Mouse (Mus musculus) cortical plate, adult 2 months (tissue): ENCODE data around the gene Eno3. TPM values are rescaled to one million over a fixed set of nuclear protein-coding genes. Genes with fewer than 3 reads are reported as not detected.

ENCODE experiments used
- H3K27ac ChIP-seq: fragments of 200-500 bp; 2 replicates; pipeline ENCODE4 v1.5.1; 2012; ENCODE audit warnings: low read length, control low read depth, inconsistent platforms; ENCODE audit not compliant: insufficient read depth
- H3K4me1 ChIP-seq: fragments of 200-500 bp; 2 replicates; pipeline ENCODE4 v1.6.1; 2011; ENCODE audit warnings: low read length; ENCODE audit not compliant: control insufficient read depth, insufficient read depth
- H3K4me3 ChIP-seq: fragments of 200-500 bp; 2 replicates; pipeline ENCODE4 v1.5.1; 2011; ENCODE audit warnings: mild to moderate bottlenecking, low read length, control low read depth; ENCODE audit not compliant: insufficient read depth
- CTCF ChIP-seq: fragments of 200-500 bp; IDR thresholded peaks from 2 replicates; pipeline ENCODE4 v1.5.1; 2011; ENCODE audit warnings: mild to moderate bottlenecking, control low read depth, low read length; ENCODE audit not compliant: insufficient read depth; ENCODE audit errors: extremely low read depth
- POLR2A ChIP-seq: fragments of 200-500 bp; IDR thresholded peaks from 2 replicates; pipeline ENCODE4 v1.6.1; 2011; ENCODE audit warnings: mild to moderate bottlenecking, low read length, control low read depth; ENCODE audit not compliant: insufficient read depth; ENCODE audit errors: extremely low read depth
- polyA plus RNA-seq: library from polyadenylated mRNA; depleted of rRNA; stranded (reverse); fragments of >200 nt; gene quantifications from 2 replicates; pipeline ENCODE4 v1.2.3, GENCODE M21; 2012; rRNA removed

The Eno3 gene
- 26.4 and 26.6 TPM in 2 replicates for polyA plus RNA-seq

DNA sequence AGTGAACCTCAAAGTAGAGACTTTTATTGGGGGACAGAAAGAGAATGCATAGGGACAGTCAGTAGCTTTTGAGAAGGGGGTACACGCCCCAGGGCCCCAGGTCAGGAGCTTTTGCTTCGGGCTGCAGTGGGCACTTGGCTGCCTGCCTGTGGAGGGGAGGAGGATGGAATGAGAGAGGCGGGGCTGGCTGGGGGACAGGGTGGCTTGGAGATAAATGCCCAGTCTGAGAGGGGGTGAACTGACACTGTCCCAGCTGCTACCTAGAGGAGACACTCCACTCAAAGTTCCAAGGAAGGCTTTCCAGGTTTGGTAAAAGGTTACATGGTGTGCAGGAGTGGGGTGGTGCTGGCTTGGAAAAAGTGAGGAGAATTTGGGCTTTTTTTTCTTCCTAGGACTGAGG lies at the start of gene Eno3:
TSS of gene Eno3 (plus strand) at position 239 of the 400 bp plus-strand sequence.
- Histone ChIP-seq H3K4me3 (peak within 1 kb of the TSS; percentile 100; the same call in 1 of the 2 replicates), H3K4me1 (0 out of 2 replicates have a peak, but pooled peaks cover 1% of the 10 kb centered on the region), H3K27ac (no peak within 1 kb of the TSS)
- TF ChIP-seq CTCF (no peak), POLR2A (no peak)

DNA sequence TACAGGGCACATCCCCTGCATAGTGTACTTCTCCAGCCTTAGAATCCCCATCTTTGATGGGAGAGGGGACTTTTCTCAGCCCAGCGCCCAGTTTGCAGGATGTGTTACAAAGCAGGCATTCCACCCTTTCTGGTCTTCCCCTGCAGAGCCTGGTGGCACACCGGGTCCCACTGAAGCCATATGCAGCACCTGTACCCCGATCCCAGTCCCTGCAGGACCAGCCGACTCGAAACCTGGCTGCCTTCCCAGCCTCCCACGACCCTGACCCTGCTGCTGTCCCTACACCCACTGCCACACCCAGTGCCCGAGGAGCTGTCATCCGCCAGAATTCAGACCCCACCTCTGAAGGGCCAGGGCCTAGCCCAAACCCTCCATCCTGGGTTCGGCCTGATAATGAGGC lies 49.4 kb upstream of the Eno3 start:
- Histone ChIP-seq H3K4me3 (no peak overlapping the region), H3K27ac (no peak overlapping the region), H3K4me1 (no peaks in the 10 kb centered on the region)
- TF ChIP-seq POLR2A (no peak), CTCF (no peak)

DNA sequence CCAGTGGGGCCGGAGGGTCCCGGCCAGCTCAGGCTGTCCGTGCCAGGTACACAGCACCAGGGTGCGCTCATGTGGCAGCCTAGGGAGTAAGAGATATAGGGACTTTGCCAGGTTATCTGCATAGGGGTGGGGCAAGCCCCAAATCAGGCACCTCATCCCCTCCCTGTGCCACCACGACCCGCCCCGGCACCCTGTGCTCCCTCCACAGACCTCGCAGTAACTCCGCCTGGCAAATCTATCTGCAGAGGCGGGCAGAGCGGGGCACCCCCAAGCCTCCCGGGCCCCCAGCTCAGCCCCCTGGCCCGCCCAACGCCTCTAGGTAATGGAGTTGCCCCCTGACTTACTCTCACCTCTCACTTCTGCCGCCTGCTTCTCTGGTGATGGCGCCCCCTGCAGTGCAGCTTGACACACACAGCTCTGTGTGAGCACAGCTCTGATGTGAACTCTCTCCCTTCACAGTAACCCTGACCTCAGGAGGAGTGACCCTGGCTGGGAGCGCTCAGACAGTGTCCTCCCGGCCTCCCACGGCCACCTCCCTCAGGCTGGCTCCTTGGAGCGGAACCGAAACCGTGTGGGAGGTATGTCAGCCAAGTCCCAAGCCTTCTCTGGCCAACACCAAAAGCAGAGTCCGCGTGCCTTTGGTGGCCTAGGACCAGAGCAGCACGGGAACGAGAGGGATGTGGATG lies 48.5 kb upstream of the Eno3 start:
- Histone ChIP-seq H3K4me1 (no peaks in the 10 kb centered on the region), H3K4me3 (no peak overlapping the region), H3K27ac (no peak overlapping the region)
- TF ChIP-seq CTCF: peak; percentile 32; the same call in 1 of the 2 replicates
- TF ChIP-seq POLR2A: no peak

- H3K27ac ChIP-seq: no peak overlapping the region
- no peaks in the 10 kb centered on the region for H3K4me1 ChIP-seq
- TF ChIP-seq POLR2A (no peak), CTCF (0 out of 2 replicates have a peak, but pooled peaks have one; percentile 1)
- H3K4me3 ChIP-seq: no peak overlapping the region
Measured at GRCm38 (mm10) chr11:70610752-70611151, 46.2 kb upstream of the Eno3 start.

- Histone ChIP-seq H3K4me3 (no peak overlapping the region), H3K4me1 (no peaks in the 10 kb centered on the region), H3K27ac (no peak overlapping the region)
- TF ChIP-seq CTCF (0 out of 2 replicates have a peak, but pooled peaks have one; percentile 12), POLR2A (no peak)
Measured at GRCm38 (mm10) chr11:70612505-70612904, 44.5 kb upstream of the Eno3 start.

DNA sequence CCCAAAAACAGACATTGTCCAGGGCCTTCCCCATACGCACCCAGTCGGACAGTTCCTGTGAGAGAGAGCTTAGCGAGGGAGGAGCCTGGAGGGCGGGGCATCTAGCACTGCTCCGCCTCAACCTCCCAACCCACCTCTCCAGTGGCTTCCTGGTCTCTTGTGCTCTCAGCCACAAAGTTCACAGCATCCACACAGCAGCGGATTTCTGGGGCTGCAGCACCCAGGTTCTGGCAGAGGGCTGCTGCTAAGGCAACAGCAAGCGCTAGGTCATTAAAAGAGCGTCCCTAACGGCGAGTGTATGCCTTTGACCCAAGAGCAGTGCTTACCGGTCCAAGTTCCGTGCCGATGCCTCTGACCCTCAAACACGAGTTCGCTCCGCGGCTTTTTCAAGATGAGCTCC lies 41.9 kb upstream of the Eno3 start:
- Histone ChIP-seq H3K27ac (no peak overlapping the region), H3K4me3 (no peak overlapping the region), H3K4me1 (no peaks in the 10 kb centered on the region)
- TF ChIP-seq POLR2A (0 out of 2 replicates have a peak, but pooled peaks have one; percentile 5), CTCF (no peak)

- no peaks in the 10 kb centered on the region for H3K4me1 ChIP-seq
- H3K27ac ChIP-seq: no peak within 1 kb of the TSS
- TF ChIP-seq POLR2A (no peak), CTCF (no peak)
- no peak within 1 kb of the TSS for H3K4me3 ChIP-seq
Measured at GRCm38 (mm10) chr11:70615516-70616093, 41.4 kb upstream of the Eno3 start, which contains the start of gene 4930544D05Rik. Gene 4930544D05Rik, plus strand, starts transcription at chr11:70615848.

- no peak within 1 kb of the TSS for H3K27ac ChIP-seq
- no peak for TF ChIP-seq CTCF
- no peak for TF ChIP-seq POLR2A
- no peaks in the 10 kb centered on the region for H3K4me1 ChIP-seq
- H3K4me3 ChIP-seq: no peak within 1 kb of the TSS
Measured at GRCm38 (mm10) chr11:70619101-70619500, 37.9 kb upstream of the Eno3 start, which contains the start of gene Chrne. Gene Chrne, minus strand, starts transcription at chr11:70619216.

DNA sequence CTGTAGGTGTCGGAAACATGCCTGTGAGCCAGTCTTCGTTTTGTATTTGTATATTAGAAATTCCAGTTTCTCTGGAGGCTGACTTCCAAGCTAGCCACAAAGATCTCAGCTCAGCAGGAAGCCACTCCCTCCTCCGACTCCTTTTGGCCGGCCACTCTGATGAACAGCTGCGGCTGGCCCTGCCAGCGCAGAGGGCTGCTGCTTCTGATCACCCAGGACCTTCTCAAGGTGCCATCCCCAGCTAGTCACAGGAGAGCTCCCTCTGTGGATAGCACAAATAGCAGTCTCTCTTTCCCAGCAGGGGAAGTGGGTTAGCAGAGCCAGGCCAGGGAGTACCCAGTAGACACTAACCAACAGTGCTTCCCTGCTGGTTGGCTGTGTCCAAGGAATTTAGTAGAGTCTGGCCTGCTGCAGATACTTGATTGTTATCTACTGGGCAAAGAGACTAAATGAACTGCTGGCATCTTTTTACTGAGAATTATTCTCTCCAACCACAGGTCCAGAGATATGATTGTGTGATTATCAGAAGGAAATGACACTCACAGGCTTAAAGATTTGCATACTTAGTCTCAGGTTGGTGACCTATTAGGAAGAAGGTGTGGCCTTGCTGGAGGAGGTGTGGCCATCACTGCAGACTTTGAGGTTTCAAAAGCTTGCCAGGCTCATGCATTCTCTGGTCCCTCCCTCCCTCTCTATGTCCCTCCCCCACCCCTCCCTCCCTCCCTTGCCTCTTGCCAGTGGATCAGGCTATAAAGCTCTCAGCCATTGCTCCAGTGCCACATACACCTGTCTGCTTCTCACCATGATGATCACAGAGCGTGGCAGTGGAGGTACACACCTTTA lies 34.8 kb upstream of the Eno3 start:
- Histone ChIP-seq H3K4me1 (no peaks in the 10 kb centered on the region), H3K27ac (no peak overlapping the region), H3K4me3 (no peak overlapping the region)
- TF ChIP-seq CTCF (no peak), POLR2A (no peak)
